Mouse (Mus musculus) kidney, adult 11 months (tissue): ENCODE measurements at regions not wholly inside any gene's neighbourhood (a gene's known extent, or its start where the extent isn't known, plus 50 kb on each side); places are given as distances from the start of the nearest gene placed in this dataset.

ENCODE experiments used
- DNase-seq: peaks from one replicate; pipeline ENCODE4 v3.0.0; 2022

- no peak for DNase-seq
Measured at GRCm38 (mm10) chr13:81852309-81852978, 69.6 kb downstream of the Cetn3 start.

- no peak for DNase-seq
Measured at GRCm38 (mm10) chr13:81856072-81856471, 73.2 kb downstream of the Cetn3 start.

- DNase-seq: no peak
Measured at GRCm38 (mm10) chr13:81860683-81861082, 77.8 kb downstream of the Cetn3 start.

- no peak for DNase-seq
Measured at GRCm38 (mm10) chr13:81861886-81862600, 79.2 kb downstream of the Cetn3 start.

GRCm38 (mm10) chr13:81871226-81871625, 88.3 kb downstream of the Cetn3 start:
- DNase-seq: no peak

GRCm38 (mm10) chr13:81885879-81886278, 103.0 kb downstream of the Cetn3 start:
- no peak for DNase-seq

- no peak for DNase-seq
Measured at GRCm38 (mm10) chr13:81930266-81930665, 147.4 kb downstream of the Cetn3 start.

GRCm38 (mm10) chr13:81931199-81931598, 148.3 kb downstream of the Cetn3 start:
- no peak for DNase-seq

GRCm38 (mm10) chr13:81937061-81937460, 154.2 kb downstream of the Cetn3 start:
- DNase-seq: no peak

GRCm38 (mm10) chr13:81944047-81944446, 161.2 kb downstream of the Cetn3 start:
- peak; percentile 15 for DNase-seq

GRCm38 (mm10) chr13:81944469-81944868, 161.6 kb downstream of the Cetn3 start:
- DNase-seq: no peak

GRCm38 (mm10) chr13:81945741-81946140, 162.9 kb downstream of the Cetn3 start:
- DNase-seq: no peak

- no peak for DNase-seq
Measured at GRCm38 (mm10) chr13:81965431-81965830, 182.6 kb downstream of the Cetn3 start.

GRCm38 (mm10) chr13:81975878-81976277, 193.0 kb downstream of the Cetn3 start:
- no peak for DNase-seq

- DNase-seq: no peak
Measured at GRCm38 (mm10) chr13:81978003-81978402, 195.1 kb downstream of the Cetn3 start.

GRCm38 (mm10) chr13:81979289-81979688, 196.4 kb downstream of the Cetn3 start:
- no peak for DNase-seq

GRCm38 (mm10) chr13:81980094-81980493, 197.2 kb downstream of the Cetn3 start:
- DNase-seq: no peak

- no peak for DNase-seq
Measured at GRCm38 (mm10) chr13:81982491-81982890, 199.6 kb downstream of the Cetn3 start.

GRCm38 (mm10) chr13:82000681-82001212, 217.9 kb downstream of the Cetn3 start:
- DNase-seq: no peak

GRCm38 (mm10) chr13:82005929-82006726, 223.3 kb downstream of the Cetn3 start:
- DNase-seq: no peak

- no peak for DNase-seq
Measured at GRCm38 (mm10) chr13:82007222-82007621, 224.3 kb downstream of the Cetn3 start.

- no peak for DNase-seq
Measured at GRCm38 (mm10) chr13:82039623-82040022, 256.7 kb downstream of the Cetn3 start.

GRCm38 (mm10) chr13:82058131-82058731, 275.4 kb downstream of the Cetn3 start:
- DNase-seq: no peak
